Mouse (Mus musculus) kidney, postnatal 0 days (tissue): ENCODE measurements around the gene Arid3b. TPM values are rescaled to one million over a fixed set of nuclear protein-coding genes. Genes with fewer than 3 reads are reported as not detected.
A peak's percentile ranks its signal among the peaks of the same experiment; 100 is the strongest.

Experiments used
- ATAC-seq: fragments of 200-750 bp; cut with Nextera tagmentation; replicated peaks from 2 replicates; pipeline ENCODE4 v1.8.0; 2017; ENCODE audit warnings: low read depth, moderate number of reproducible peaks, moderate TSS enrichment, moderate library complexity; ENCODE audit not compliant: low FRiP score
- DNase-seq: peaks from one replicate; pipeline ENCODE4 v3.0.0-alpha.2; 2016; ENCODE audit warnings: low spot score
- H3K27ac ChIP-seq: fragments of 300-500 bp; sonication (generic); 2 replicates; pipeline ENCODE4 v1.5.1; 2014; ENCODE audit warnings: mild to moderate bottlenecking
- H3K27me3 ChIP-seq: fragments of 300-500 bp; sonication (generic); 2 replicates; pipeline ENCODE4 v1.6.1; 2014; ENCODE audit warnings: low read length, mixed read lengths; ENCODE audit not compliant: insufficient read depth
- H3K36me3 ChIP-seq: fragments of 300-500 bp; sonication (generic); 2 replicates; pipeline ENCODE4 v1.6.1; 2014; ENCODE audit warnings: low read length, mixed read lengths; ENCODE audit not compliant: insufficient read depth
- H3K4me1 ChIP-seq: fragments of 300-500 bp; sonication (generic); replicated peaks from 2 replicates; pipeline ENCODE4 v1.6.1; 2014; ENCODE audit warnings: antibody characterized with exemption, low read length, mixed read lengths; ENCODE audit not compliant: insufficient read depth
- H3K4me2 ChIP-seq: fragments of 300-500 bp; sonication (generic); 2 replicates; pipeline ENCODE4 v1.6.1; 2014; ENCODE audit warnings: mild to moderate bottlenecking, low read length, moderate library complexity, mixed read lengths
- H3K4me3 ChIP-seq: fragments of 300-500 bp; sonication (generic); replicated peaks from 2 replicates; pipeline ENCODE4 v1.5.1; 2014; ENCODE audit warnings: low read depth, low read length
- H3K9ac ChIP-seq: fragments of 300-500 bp; sonication (generic); 2 replicates; pipeline ENCODE4 v1.6.1; 2014; ENCODE audit warnings: low read depth, low read length
- H3K9me3 ChIP-seq: fragments of 300-500 bp; sonication (generic); replicated peaks from 2 replicates; pipeline ENCODE4 v1.6.1; 2016; ENCODE audit warnings: low read length, inconsistent platforms, mixed read lengths
- CTCF ChIP-seq: IDR thresholded peaks from 2 replicates; pipeline ENCODE4 v1.5.1; 2016; ENCODE audit warnings: antibody characterized with exemption, low read depth, mild to moderate bottlenecking, moderate library complexity
- WGBS: fragments of 180-500 bp; shearing (Covaris S2); extraction: QIAGEN DNeasy Blood & Tissue Kit; methylation state at CpG from one replicate; pipeline ENCODE4 v1.1.7; 2014; 5-methylcytosine and 5-hydroxymethylcytosine counted together
- polyA plus RNA-seq: library from polyadenylated mRNA; unstranded; fragments of >200 nt; fragmentation: Nextera tagmentation; extraction: Ambion mirVana; gene quantifications from 2 replicates; pipeline ENCODE4 v1.2.1, GENCODE M21; 2015

The Arid3b gene
- polyA plus RNA-seq, 1 experiment from 2014 or later: 4.0 TPM

GRCm38 (mm10) chr9:57759289-57759688 is 77.3 kb downstream of the Arid3b start:
- DNase-seq (peak; percentile 74), ATAC-seq (peak; percentile 57)
- TF ChIP-seq CTCF: peak; percentile 86
- Histone ChIP-seq H3K9ac (no peak overlapping the region), H3K4me3 (no peak overlapping the region), H3K9me3 (no peaks in the 10 kb centered on the region), H3K27me3 (no peaks in the 10 kb centered on the region), H3K27ac (no peak overlapping the region), H3K4me2 (no peak overlapping the region), H3K4me1 (peaks cover 16% of the 10 kb centered on the region), H3K36me3 (peaks cover 54% of the 10 kb centered on the region)
- WGBS: 28% methylated on average over 6 of the region's 6 CpGs

GRCm38 (mm10) chr9:57758528-57758927 is 78.1 kb downstream of the Arid3b start:
- Histone ChIP-seq H3K9me3 (no peaks in the 10 kb centered on the region), H3K27me3 (no peaks in the 10 kb centered on the region), H3K4me3 (no peak overlapping the region), H3K9ac (no peak overlapping the region), H3K4me1 (peaks cover 13% of the 10 kb centered on the region), H3K27ac (no peak overlapping the region), H3K36me3 (peaks cover 61% of the 10 kb centered on the region), H3K4me2 (no peak overlapping the region)
- DNase-seq (no peak), ATAC-seq (no peak)
- TF ChIP-seq CTCF: no peak
- WGBS: 92% methylated on average over 22 of the region's 22 CpGs

GRCm38 (mm10) chr9:57757578-57757977 is 79.0 kb downstream of the Arid3b start:
- no peak for TF ChIP-seq CTCF
- no peak overlapping the region for H3K9ac ChIP-seq
- ATAC-seq (no peak), DNase-seq (no peak)
- H3K9me3 ChIP-seq: no peaks in the 10 kb centered on the region
- H3K4me1 ChIP-seq: peaks cover 4% of the 10 kb centered on the region; the same call in 1 of the 2 replicates
- H3K27me3 ChIP-seq: no peaks in the 10 kb centered on the region
- H3K4me3 ChIP-seq: no peak overlapping the region
- peaks cover 71% of the 10 kb centered on the region for H3K36me3 ChIP-seq
- no peak overlapping the region for H3K4me2 ChIP-seq
- no peak overlapping the region for H3K27ac ChIP-seq
- WGBS: 78% methylated on average over 3 of the region's 3 CpGs

GRCm38 (mm10) chr9:57750901-57751300 is 85.7 kb downstream of the Arid3b start:
- H3K4me2 ChIP-seq: no peak overlapping the region
- no peak for DNase-seq
- no peaks in the 10 kb centered on the region for H3K27me3 ChIP-seq
- no peak overlapping the region for H3K4me3 ChIP-seq
- 84% methylated on average over 7 of the region's 7 CpGs for whole genome bisulfite sequencing
- no peaks in the 10 kb centered on the region for H3K4me1 ChIP-seq
- no peak overlapping the region for H3K9ac ChIP-seq
- ATAC-seq: no peak
- H3K27ac ChIP-seq: no peak overlapping the region
- no peaks in the 10 kb centered on the region for H3K9me3 ChIP-seq
- H3K36me3 ChIP-seq: peaks cover 97% of the 10 kb centered on the region
- no peak for TF ChIP-seq CTCF

GRCm38 (mm10) chr9:57748831-57749230 is 87.8 kb downstream of the Arid3b start:
- no peak overlapping the region for H3K4me3 ChIP-seq
- DNase-seq (no peak), ATAC-seq (peak; percentile 71)
- H3K27ac ChIP-seq: peak overlapping the region; percentile 8
- H3K9me3 ChIP-seq: no peaks in the 10 kb centered on the region
- H3K4me2 ChIP-seq: no peak overlapping the region
- H3K4me1 ChIP-seq: no peaks in the 10 kb centered on the region
- TF ChIP-seq CTCF: no peak
- H3K36me3 ChIP-seq: peaks cover 87% of the 10 kb centered on the region
- H3K27me3 ChIP-seq: no peaks in the 10 kb centered on the region
- 58% methylated on average over 1 of the region's 1 CpGs for WGBS
- H3K9ac ChIP-seq: no peak overlapping the region

- H3K9ac ChIP-seq: no peak overlapping the region
- H3K4me1 ChIP-seq: no peaks in the 10 kb centered on the region
- H3K27ac ChIP-seq: peak overlapping the region; percentile 15; the same call in 1 of the 2 replicates
- 87% methylated on average over 6 of the region's 6 CpGs for WGBS
- no peak for TF ChIP-seq CTCF
- no peak overlapping the region for H3K4me3 ChIP-seq
- no peak for ATAC-seq
- H3K9me3 ChIP-seq: no peaks in the 10 kb centered on the region
- no peak for DNase-seq
- no peak overlapping the region for H3K4me2 ChIP-seq
- H3K27me3 ChIP-seq: no peaks in the 10 kb centered on the region
- peaks cover 80% of the 10 kb centered on the region for H3K36me3 ChIP-seq
These were observed 88.5 kb downstream of the Arid3b start for GRCm38 (mm10) chr9:57748137-57748536.

- peaks cover 78% of the 10 kb centered on the region for H3K36me3 ChIP-seq
- H3K4me1 ChIP-seq: no peaks in the 10 kb centered on the region
- no peaks in the 10 kb centered on the region for H3K9me3 ChIP-seq
- H3K27me3 ChIP-seq: no peaks in the 10 kb centered on the region
- no peak for DNase-seq
- H3K4me3 ChIP-seq: no peak overlapping the region
- TF ChIP-seq CTCF: no peak
- WGBS: 61% methylated on average over 1 of the region's 1 CpGs
- H3K4me2 ChIP-seq: no peak overlapping the region
- H3K27ac ChIP-seq: no peak overlapping the region
- H3K9ac ChIP-seq: no peak overlapping the region
- ATAC-seq: no peak
These were observed 89.5 kb downstream of the Arid3b start for GRCm38 (mm10) chr9:57747067-57747466.
